Mouse (Mus musculus) liver, postnatal 0 days (tissue): Measurements from ENCODE around the gene Cand1.

Experiments used
- CTCF ChIP-seq: sonication (generic); IDR thresholded peaks from 2 replicates; pipeline ENCODE4 v1.5.1; 2016; ENCODE audit warnings: antibody characterized with exemption, low read depth
- EP300 ChIP-seq: IDR thresholded peaks from 2 replicates; pipeline ENCODE4 v1.6.1; 2016; ENCODE audit warnings: antibody characterized with exemption, low read depth, mild to moderate bottlenecking

DNA sequence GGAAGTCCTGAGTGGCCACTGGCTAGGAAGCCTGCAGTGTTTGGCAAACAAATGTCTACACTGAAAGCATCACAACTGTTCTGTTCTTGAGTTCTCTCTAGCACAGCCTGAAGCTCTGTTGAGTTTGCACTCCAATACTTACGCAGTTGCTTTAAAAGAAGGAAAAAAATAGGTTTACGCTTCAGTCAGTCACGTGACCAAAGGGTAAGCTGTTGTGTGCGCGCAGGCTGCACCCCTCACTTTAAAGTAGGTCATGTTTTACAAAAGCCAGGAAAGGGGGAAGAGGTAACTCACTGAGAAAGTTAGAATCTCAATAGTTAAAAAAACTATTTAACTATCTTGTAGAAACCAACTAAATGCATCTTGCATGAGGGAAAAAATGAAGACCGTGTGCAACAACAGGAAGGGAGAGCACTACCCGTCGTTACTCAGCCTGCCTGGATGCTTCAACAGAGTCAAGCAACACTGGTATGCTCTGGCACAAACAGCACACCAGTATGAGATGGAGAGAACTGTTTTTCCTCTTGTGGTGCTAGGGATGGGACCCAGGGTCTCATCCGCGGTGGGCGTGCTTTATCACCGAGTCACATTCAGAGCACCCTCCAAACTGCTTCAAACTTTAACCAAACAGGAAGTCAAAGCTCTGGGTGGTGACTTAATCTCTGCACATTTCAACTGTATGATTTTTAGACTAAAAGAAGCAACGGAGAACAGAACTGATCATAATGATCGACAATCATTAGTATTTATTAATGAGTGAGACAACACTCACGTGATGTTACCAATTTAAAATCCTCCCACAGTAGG is 21.4 kb downstream of the Cand1 start:
- TF ChIP-seq CTCF, result no peak
- no peak for TF ChIP-seq EP300
